Mouse (Mus musculus) lung, postnatal 25 days (tissue): Measurements from ENCODE around the gene Lypd5.
A peak's percentile ranks its signal among the peaks of the same experiment; 100 is the strongest.

Source experiments
- DNase-seq: peaks from one replicate; pipeline ENCODE4 v3.0.0; 2022; ENCODE audit warnings: low spot score

Lypd5 gene

DNA sequence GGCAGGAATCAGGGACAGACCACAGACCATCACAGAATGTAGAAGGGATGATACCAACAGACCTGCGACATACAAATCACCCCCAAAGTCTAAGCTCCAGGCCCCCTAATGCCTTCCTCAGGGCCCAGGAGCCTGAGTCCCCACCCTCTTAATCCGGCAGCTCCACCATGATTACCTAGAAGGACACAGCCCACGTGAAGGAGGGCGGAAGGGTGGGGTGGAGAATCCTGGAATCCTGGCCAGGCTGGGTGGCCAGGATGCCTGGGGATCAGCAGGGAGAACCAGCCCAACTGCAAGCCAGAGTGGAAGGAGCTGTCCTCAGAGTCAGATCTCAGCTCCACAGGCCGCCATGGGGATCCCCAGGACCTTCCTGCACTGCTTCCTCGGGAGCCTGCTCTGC, at the start of gene Lypd5:
Gene Lypd5 (plus strand): TSS at position 301 of the 400 bp plus-strand sequence.
- DNase-seq = no peak

DNA sequence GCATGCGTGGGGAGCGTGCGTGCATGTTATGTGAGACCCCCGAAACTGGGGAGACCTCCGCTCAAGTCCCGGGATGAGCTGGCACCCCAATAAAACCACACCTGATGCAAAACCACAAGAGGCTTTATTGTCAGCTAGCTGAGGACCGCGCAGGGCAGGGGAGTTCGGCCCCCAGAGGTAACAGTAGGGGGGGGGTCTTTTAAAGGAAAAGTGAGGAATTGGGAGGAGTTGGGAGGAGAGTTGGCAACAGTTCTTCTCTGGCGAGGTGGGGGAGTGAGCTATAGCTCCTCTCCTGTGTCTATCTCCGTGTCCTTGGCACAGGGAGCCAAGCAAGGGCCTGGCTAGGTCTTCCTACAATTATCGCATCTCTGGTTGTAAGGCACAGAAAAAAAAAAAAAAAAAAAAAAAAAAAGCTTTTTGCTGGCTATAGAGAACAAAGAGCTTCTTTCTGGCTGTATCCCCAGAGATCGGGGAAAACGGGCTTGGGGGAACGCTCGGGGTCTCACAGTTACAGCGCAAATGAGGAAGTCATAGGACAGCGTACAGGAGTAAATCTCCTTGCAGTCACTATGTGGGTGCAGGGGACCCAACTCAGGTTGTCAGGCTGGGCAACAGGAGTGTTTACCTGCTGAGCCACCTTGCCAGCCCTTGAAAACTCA, 49.0 kb upstream of the Lypd5 start:
- DNase-seq = no peak

DNA sequence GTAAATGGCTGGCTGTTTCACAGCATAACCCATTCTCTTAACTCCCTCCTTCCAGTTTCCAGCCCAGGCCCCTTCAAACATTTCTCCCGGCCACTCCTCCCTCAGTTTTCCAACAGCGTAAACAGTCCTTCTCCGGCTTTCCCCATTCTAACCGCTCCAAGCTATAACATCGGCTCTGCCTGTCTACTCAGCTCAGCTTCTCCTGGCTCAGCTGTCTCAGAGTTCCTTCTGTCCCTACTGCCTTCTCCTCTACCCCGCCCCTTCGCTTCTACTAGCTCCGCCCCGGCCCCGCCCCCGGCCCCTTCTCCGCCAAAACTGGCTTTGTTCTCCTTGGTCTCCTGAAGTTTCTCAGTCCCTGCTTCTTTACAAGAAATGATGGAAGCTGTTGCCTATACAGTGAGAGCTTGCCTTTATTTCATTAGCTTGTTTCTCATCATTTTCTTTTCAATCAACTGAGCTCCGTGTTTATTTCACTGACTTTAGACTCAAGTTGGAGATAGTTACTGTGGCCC, 48.2 kb upstream of the Lypd5 start, which contains the start of gene Zfp61:
Gene Zfp61 (minus strand): TSS at position 462 of the 512 bp plus-strand sequence.
- DNase-seq = peak; percentile 23

DNA sequence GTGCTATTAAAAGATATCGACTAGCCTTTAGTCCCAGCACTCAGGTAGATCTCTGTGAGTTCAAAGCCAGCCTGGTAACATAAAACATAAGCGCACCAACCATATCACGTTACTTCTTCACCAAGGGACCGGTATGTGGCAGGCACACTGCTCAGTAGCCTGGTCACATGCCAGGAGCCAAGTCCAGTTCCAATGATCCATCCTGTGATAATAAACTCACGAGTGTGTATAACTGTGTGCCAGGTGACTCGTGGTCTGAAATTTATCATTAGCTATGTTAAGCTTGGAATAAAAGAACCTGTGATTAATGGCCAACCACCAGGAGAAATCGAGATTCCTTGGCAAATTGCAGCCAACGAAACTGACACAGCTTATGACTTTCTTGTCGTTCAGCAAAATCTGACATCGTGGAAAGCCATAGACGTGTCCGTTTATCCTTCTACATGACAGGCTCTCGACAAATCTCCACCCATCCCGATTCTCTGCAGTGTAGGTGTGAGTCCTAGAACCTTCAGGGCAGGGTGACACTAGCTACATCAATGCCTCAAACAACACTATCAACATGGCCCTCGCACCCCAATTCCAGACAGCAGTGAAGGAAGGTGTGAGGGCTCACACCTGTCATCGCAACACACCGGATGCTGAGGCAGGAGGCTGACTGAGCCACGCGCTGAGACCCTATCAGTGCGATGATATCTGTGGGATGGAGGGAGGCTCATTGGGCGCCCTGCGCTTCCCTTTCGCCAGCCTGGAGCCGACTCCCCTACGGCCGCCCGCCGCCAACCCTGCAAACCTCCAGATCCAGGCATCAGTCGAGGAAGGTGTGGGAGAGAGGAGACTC, 33.0 kb upstream of the Lypd5 start:
- no peak for DNase-seq

DNA sequence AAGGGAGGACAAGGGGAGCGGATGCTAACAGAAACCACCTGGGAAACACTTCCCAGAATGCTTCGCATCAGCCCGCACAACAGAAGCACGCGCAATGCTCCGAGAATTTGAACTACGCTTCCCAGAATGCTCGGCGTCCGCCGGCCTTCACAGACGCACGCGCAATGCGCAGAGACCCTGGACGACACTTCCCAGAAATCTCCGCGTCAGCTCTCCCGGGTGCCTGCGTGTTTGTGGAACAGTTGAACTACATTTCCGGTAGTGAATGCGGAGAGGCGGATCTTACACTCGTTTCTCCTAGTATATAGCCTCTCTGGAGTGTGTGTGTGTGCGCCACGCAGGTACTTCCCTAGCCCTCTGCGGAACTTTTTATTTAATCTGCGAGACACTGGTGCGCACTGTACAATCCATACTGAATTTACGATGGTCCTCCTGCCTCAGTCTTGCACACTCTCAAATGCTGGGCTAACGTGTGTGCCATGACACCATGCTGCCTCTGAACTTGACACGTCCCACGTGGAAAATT, 32.4 kb upstream of the Lypd5 start, which contains the start of gene Zfp94:
Gene Zfp94 (minus strand): TSS at position 100 of the 526 bp plus-strand sequence.
- DNase-seq = peak; percentile 96

DNA sequence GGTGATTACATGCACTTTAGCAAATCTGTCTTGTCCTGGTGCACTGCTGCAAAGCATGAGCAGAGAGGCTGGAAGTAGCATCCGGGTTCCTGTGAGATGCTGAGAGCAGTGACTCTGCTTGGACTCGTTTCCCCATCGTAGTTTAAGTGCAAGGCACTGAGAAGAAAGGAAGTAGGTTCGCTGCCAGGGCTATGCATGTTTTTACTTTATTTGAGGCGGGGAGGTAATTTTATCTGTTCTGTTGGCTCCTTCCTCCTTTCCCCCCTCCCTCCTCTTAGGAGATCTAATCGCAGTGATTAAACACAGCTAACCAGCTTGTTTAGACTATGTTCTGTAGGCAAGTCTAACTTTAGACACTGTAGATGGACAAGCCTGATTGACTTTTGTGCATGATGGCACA, 30.1 kb upstream of the Lypd5 start:
- DNase-seq = no peak

DNA sequence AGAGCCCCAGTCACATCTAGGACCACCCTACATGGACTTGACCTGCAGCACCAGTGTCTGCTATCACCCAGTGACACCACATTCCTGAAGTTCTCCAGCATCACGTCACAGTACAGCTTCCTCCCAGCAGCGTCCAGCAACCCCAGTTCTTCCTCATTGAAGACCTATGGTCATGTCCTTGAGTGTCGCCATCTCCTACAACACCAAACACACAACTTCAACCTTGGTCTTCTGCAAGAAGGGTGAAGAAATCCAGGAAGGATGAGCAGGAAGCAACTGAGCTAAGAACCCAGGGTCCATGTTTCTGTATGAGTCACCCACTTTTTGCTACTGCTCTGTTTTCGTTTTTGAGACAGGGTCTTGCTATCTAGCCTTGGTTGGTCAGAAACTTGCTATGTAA, 26.4 kb upstream of the Lypd5 start:
- no peak for DNase-seq

DNA sequence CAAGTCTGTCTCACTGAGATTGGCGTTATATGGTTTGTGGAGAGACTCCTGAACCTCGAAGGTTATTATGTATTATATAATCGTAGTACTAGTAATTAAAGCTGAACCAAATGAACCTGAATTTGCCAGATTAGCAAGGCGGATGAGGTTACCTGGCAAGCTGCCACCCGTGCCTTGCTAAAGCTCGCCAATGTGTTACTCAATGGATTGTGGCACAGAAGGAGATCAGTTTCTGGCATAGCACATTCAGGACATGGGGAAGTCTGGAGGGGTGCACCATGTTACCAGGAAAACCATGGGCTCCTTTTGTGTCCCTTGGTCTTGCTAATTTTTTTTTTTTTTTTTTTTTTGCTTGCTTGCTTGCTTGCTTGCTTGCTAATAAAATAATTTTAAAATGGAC, 23.8 kb upstream of the Lypd5 start:
- peak; percentile 23 for DNase-seq

DNA sequence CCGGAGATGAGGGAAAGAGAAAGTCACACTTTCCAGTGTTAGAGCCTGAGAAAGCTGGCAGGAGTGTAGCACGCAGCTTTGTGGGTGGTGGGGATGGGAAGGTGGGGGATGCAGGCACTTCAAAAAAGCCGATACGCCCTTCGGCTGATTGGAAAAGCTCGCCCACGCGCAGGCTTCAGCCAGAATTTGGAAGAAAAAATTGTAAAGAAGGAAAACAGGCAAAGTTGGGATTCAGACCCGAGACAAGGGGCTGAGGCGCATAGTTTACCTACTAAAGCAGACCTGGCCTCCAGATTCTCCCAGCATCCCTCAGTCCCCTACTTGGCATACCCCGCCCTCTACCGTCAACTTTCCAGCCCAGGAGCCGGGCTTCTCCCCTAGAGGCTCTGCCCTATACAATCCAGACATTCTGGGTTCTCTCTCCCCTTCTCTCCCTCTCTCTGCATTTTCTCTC, 23.3 kb upstream of the Lypd5 start:
- no peak for DNase-seq

DNA sequence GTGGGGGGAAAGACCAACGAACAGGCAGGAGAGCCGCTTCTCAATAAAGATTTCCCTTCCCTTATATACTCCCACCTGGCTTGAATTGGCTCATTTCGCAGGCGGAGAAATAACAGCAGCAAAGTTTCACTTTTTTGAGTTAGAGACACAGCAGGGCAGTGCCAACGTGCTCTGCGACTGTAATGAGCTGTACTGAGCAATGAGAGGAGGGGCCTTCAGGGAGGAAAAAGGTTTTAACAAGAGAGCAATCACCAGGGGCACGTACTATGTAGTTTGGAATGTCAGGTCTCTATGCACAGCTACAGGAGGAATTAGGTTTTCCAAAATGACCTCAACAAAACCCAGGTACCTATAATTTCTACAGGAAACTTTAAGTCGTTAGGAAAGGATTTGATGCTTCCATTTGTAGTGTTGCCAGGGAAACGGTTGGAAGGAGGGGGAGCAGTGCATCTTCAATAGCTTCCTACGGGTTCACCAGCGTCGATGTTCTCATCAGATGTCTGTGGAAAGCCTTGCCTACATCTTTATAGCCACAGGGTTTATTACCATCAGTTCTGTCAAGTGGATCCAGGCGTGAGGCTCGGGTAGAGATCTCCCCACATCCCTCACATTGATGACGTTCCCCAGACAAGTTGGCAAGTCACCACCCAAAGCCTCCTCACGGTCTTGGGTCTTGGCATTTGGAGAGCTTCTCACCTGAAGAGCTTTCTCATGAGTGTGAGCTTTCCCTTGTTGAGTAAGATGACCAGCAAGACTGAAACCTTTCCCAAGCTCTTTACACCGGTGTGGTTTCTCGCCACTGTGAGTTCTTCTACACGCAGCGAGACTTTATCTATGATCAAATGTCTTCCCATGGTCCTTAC, 22.5 kb upstream of the Lypd5 start:
- DNase-seq = peak; percentile 29

DNA sequence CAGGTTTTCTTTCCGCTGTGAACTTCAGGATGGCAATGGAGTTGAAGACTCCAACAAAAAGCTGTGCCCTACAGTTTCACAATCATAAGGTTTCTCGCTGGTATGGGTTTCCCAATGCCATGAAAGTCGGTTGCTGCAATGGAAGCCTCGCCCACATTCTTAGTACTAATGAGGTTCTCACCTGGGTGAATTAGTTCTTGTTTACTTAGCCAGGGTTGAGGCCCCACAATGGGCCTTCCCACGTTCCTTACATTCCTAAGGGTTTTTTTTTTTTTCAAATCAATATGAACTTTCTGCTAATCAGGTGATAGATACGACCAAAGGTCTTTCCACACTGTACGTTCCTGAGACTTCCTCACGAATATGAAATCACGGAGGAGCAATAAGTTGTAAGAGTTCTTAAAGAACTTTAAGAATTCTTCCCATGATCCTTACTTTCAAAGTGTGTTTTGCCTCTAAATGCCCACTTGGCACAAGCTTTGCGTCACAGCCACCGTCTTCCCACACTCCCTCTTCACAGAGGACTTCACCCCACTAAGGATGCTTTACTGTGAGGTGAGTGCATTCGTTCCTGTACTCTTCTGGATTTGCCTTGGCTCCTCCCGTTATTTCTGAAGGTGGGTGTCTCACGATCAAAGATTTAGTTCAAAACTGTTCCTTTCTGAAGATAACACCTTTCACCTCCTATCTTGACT, 21.6 kb upstream of the Lypd5 start:
- peak; percentile 66 for DNase-seq

DNA sequence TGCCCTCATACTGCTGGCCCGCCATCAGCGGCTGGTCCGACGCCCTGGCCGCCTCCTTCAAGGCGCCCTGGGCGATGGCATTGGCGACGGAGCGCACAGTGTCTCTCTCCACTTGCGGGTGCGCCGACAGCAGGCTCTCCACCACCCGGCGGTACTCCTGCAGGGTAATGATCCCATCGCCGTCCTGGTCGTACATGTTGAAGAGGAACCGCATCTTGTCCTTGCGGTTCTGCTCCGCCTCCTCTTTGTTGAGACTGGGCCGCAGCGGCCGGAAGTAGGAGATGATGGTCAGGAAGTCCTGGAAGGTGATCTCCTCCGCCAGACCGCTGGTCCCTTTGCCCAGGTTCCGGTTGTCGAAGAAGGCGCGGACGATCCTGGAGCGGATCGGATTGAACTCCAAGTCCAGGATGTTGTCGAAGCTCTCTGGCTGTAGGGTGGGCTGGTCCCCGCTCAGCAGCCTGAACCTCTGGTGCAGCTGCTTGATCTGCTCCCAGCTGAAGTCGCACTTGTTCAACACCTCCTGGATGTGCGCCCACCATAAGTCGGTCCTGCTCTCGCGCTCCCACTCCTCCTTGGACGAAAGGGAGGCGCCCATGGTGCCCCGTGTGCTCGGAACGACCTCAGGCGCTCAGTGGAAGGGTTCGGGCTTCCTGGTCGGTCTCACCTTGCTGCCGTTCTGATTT, 15.6 kb upstream of the Lypd5 start, which contains the start of gene Tescl:
Gene Tescl (minus strand): TSS at position 633 of the 683 bp plus-strand sequence.
- no peak for DNase-seq

DNA sequence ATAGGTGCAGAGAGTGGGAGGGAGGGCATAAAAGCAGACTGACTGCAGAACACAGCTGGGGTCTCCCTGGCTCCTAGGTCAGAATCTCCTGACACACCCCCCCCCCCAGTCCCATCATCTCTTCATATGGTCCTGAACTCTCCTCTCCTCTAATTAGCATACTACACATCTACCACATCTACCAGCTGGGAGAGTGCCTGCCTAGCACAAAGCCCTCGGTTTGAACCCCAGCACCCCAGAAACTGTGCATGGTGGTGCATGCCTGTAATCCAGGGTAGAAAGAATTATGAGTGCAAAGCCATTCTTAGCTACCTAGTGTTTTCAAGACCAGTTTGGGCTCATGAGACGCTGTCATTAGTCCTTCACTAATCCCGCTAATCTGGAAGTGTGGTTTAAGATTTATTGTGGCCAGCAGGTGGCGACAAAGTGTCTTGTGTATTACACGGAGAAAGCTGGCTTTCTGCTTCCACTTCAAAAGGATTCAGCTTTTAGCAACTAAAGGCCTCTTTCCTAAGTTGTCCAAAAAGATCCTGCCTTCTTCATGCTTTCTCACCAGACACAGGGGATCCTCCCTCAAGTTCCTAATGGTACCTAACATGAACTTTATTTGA, 13.2 kb upstream of the Lypd5 start:
- DNase-seq = peak; percentile 71

DNA sequence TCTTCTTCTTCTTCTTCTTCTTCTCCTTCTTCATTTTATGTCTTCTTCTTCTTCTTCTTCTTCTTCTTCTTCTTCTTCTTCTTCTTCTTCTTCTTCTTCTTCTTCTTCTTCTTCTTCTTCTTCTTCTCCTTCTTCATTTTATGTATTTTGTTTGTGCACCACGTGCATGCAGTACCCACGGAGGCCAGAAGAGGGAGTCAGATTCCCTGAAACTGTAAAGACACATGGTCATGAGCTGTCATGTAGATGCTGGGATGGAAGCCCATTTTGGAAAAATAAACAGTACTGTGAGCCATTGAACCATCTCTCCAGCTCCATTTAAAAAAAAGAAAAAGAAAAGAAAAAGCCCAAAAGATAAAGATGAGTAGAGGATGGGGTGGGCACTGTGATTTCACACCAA, 10.8 kb upstream of the Lypd5 start:
- DNase-seq = no peak

DNA sequence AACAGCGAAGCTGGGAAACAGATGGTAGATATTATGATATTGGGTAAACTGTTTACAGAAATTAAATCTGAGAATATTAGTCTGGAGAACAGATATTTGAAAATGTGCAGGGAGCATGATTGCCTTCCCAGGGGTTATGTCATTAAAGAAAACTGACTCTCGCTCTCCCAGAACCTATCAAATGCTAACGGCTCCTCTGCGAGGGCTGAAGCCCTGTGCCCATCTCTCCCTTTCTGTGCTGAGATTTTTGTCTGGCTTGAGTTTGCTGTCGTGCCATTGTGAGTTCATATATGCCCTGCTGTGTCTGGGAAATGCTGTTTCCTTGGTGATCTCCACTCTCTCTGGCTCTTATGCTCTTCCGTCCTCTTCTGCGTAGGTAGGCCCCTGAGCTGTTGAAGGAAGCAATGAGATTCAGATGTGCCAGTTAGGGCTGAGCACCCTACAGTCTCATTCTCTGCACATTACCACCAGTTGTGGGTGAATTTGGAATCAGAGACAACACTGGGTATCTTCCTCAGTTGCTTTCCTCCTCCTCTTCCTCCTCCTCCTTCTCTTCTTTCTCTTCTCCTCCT, 5.2 kb upstream of the Lypd5 start:
- no peak for DNase-seq

DNA sequence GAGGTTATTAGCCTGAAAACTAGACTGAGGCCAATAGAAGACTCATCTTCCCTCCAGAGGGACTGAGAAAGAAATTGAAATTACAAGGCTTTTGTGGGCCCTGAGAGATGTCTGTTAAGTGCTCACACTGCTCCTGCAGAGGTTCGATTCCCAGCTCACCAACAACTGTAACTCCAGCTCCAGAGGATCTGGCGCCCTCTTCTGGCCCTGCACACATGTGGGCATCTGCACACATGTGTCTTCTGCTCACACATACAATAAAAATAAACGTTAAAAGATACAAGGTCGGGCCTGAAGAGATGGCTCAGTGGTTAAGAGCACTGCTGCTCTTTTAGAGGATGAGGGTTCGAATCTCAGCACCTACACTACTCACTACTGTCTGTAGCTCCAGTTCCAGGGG, 2.6 kb upstream of the Lypd5 start:
- DNase-seq = no peak

DNA sequence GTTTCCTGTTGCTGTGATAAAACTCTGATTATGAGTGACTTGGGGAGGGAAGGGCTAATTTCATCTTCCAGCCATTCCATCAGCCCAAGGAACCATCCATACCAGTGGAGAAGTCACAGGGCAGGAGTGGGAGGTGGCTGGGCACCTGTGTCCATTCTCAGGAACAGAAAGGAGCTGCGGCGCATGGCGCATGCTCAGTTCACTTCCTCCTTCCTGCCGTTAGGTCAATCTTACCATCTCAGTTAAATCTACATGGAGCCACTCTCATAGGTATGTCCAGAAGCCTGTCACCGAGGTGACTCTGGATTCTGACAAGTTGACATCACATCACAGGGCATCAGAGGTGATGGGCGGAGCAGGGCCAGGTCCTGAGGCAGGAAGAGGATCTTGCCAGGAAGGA, 6.7 kb downstream of the Lypd5 start:
- no peak for DNase-seq

DNA sequence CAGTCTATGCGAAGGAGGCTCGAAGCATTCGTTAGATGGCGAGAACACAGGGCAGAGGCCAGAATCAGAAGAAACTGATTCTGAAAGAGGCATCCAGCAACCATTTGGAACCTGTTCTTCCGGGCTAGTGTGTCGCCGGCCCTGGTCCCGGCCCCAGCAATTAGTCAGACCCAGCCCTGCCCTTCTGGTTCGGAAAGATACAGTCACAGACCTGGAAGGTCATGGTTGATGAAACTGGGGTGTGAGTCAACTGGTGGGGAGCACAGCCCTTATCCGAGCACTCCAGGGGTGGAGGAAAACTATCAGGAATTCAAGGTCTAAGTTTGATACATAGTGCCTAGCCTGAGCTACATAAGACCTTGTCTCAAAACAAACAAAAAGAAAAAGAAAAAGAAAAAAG, 7.1 kb downstream of the Lypd5 start:
- DNase-seq = no peak

DNA sequence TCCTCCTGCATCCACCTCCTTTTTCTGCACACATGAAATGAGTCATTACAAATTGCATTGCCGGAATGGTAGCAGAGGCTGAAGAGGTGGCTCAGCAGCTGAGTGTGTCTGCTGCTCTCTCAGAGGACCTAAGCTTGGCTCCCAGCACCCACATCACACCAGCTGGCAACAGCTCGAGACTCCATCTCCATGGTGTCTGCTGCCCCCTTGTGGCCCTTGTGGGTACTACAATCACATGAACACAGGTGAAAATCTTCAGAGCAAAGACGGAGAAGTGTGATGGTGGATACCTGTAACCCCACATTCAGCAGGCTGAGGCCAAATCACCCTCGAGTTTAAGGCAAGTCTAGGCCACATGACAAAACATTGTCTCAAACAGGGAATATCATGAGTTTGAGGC, 8.9 kb downstream of the Lypd5 start:
- DNase-seq = no peak

DNA sequence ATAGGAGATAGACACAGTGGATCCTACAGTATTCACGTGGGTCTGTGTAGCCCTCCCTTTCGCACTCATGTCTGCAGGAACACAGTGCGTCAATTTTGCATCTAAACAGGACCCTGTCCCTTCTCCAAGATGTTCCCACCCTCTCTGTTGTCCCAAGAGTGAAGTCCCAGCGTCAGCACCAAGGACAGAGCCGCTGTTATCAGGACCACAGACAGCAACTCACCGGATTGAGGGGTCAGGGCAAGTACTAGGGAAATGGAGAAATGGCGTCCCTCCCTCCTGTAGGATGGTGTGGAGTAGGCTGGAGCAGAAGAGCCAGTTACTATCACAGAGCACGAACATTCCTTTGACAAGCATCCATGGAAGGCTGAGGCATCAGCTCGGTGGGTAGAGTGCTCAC, 10.3 kb downstream of the Lypd5 start:
- no peak for DNase-seq
